Mouse (Mus musculus): ENCODE results near the gene Gm7714.
"Not testable (repeated sequence)": the region's sequence is repeated elsewhere in the genome, so short reads cannot be mapped to it uniquely, and the experiment has no call there.

Gm7714 gene

GRCm38 (mm10) chr5:88268619-88269018, at the start of gene Gm7714:
TSS of gene Gm7714 (plus strand) at chr5:88268919.
- DNase-seq, result no peak

GRCm38 (mm10) chr5:88256475-88256874, 12.2 kb upstream of the Gm7714 start:
- no peak for DNase-seq

- not testable (repeated sequence) for DNase-seq
Observed at GRCm38 (mm10) chr5:88311307-88311706, 42.6 kb downstream of the Gm7714 start.

GRCm38 (mm10) chr5:88317012-88317411, 48.3 kb downstream of the Gm7714 start, which contains the start of gene Prol1:
TSS of gene Prol1 (plus strand) at chr5:88317312.
- DNase-seq, result no peak

All from lung, postnatal 36 days (tissue).